Mouse (Mus musculus) lung, embryonic 15.5 days (tissue): ENCODE measurements around the gene Cox17. TPM values are rescaled to one million over a fixed set of nuclear protein-coding genes. Genes with fewer than 3 reads are reported as not detected.
"Not testable (repeated sequence)": the region's sequence is repeated elsewhere in the genome, so short reads cannot be mapped to it uniquely, and the experiment has no call there.

ENCODE experiments used
- ATAC-seq: fragments of 200-750 bp; cut with Nextera tagmentation; 2 replicates; pipeline ENCODE4 v1.8.0; 2017; ENCODE audit warnings: moderate number of reproducible peaks, borderline replicate concordance; ENCODE audit not compliant: low FRiP score, low TSS enrichment; ENCODE audit errors: extremely low read depth
- H3K27ac ChIP-seq: fragments of 300-500 bp; sonication (generic); 2 replicates; pipeline ENCODE4 v1.5.1; 2015; ENCODE audit warnings: moderate library complexity, mild to moderate bottlenecking, inconsistent platforms
- H3K27me3 ChIP-seq: fragments of 300-500 bp; sonication (generic); 2 replicates; pipeline ENCODE4 v1.6.1; 2015; ENCODE audit warnings: inconsistent platforms
- H3K36me3 ChIP-seq: fragments of 300-500 bp; sonication (generic); 2 replicates; pipeline ENCODE4 v1.6.1; 2015; ENCODE audit warnings: inconsistent platforms
- H3K4me1 ChIP-seq: fragments of 300-500 bp; sonication (generic); 2 replicates; pipeline ENCODE4 v1.6.1; 2015; ENCODE audit warnings: inconsistent platforms
- H3K4me2 ChIP-seq: fragments of 300-500 bp; sonication (generic); 2 replicates; pipeline ENCODE4 v1.6.1; 2015; ENCODE audit warnings: inconsistent platforms, mild to moderate bottlenecking, moderate library complexity
- H3K4me3 ChIP-seq: fragments of 300-500 bp; sonication (generic); 2 replicates; pipeline ENCODE4 v1.5.1; 2015; ENCODE audit warnings: mild to moderate bottlenecking, inconsistent platforms
- H3K9ac ChIP-seq: fragments of 300-500 bp; sonication (generic); 2 replicates; pipeline ENCODE4 v1.6.1; 2015; ENCODE audit warnings: inconsistent platforms
- H3K9me3 ChIP-seq: fragments of 300-500 bp; sonication (generic); 2 replicates; pipeline ENCODE4 v1.6.1; 2016; ENCODE audit warnings: inconsistent platforms
- WGBS: fragments of 180-500 bp; shearing (Covaris S2); methylation state at CpG from one replicate; pipeline ENCODE4 v1.1.7; 2015; 5-methylcytosine and 5-hydroxymethylcytosine counted together
- polyA plus RNA-seq: library from polyadenylated mRNA; unstranded; fragments of >200 nt; fragmentation: Nextera tagmentation; extraction: Ambion mirVana; gene quantifications from 2 replicates; pipeline ENCODE4 v1.2.1, GENCODE M21; 2015

Cox17 gene
- polyA plus RNA-seq, 1 experiment from 2014 or later, result 120 TPM

DNA sequence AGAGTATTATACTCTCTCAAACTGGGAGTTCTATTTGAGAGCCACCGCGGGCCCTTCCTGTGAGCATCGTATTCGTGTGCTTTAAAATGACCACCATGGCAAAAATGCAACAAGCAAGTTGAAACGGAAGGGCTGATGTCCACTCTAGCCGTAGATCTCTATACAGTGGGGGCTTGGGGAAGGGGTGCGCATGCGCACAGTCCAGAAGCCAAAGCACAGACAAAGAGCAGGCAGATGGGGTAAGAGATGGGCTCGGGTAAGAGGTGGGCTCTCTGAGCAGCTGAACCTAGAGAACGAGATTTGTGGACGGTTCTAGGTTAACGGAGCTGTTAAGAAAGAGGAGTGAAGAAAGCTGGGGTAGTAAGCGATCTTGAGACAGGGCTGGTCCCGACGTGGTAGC lies 22.5 kb upstream of the Cox17 start:
- ATAC-seq, result no peak
- 88% methylated on average over 15 of the region's 15 CpGs for WGBS
- no peaks in the 10 kb centered on the region for H3K4me1 ChIP-seq
- no peak overlapping the region for H3K4me3 ChIP-seq
- H3K27me3 ChIP-seq, result no peaks in the 10 kb centered on the region
- no peaks in the 10 kb centered on the region for H3K36me3 ChIP-seq
- no peak overlapping the region for H3K4me2 ChIP-seq
- no peaks in the 10 kb centered on the region for H3K9me3 ChIP-seq
- no peak overlapping the region for H3K9ac ChIP-seq
- H3K27ac ChIP-seq, result no peak overlapping the region

DNA sequence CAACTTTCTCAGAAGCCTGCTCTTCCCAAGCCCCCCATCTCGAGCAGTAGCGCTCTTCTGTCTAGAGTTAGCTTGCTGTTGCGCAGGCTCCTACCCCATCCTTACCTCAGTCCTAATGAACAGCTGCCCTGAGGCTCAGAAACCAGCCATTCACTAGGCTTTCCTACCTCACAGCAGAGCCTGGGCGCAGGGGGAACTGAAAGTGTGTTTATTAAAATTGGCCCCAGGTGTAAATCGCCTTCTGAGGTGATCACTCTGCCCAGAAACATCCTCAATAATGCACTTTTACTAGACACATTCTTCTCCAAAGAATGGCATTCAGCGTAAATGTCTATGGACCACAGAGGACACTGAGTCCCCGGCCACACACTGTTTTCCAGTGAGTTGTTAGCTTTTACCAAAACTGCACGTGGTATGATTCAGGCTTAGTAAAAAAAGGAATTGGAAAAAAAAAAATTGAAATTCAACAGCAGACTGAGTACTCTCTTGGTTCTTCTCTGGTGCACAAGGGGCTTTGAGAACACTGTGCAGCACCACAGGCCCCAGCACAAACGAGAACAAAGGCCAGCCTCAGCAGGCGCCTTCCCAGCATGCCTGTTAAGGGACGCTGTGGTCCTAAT lies 19.9 kb upstream of the Cox17 start:
- no peak for ATAC-seq
- Histone ChIP-seq H3K4me2 (no peak overlapping the region), H3K4me3 (no peak overlapping the region), H3K27ac (no peak overlapping the region), H3K36me3 (no peaks in the 10 kb centered on the region), H3K4me1 (no peaks in the 10 kb centered on the region), H3K9me3 (no peaks in the 10 kb centered on the region), H3K9ac (no peak overlapping the region), H3K27me3 (no peaks in the 10 kb centered on the region)
- 84% methylated on average over 11 of the region's 11 CpGs for WGBS

DNA sequence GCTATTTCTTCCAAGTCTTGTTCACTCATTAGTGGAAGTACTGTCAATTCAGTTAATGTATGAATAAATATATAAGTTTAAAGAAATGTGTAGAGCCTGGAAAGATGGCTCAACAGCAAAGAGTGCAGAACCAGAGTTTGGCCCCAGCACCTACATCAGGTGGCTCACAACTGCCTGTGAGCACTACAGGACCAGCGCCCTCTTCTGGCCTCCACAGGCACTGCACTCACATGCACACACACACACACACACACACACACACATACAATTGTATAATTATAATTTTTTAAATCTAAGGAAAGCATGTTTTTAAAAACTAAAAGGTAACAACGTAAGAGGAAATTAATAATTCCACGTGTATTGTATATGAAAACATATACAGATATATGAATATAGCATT lies 17.5 kb upstream of the Cox17 start:
- WGBS, result 71% methylated on average over 3 of the region's 3 CpGs
- no peak overlapping the region for H3K4me3 ChIP-seq
- no peaks in the 10 kb centered on the region for H3K9me3 ChIP-seq
- no peaks in the 10 kb centered on the region for H3K36me3 ChIP-seq
- H3K27me3 ChIP-seq, result no peaks in the 10 kb centered on the region
- H3K9ac ChIP-seq, result no peak overlapping the region
- H3K27ac ChIP-seq, result no peak overlapping the region
- H3K4me2 ChIP-seq, result no peak overlapping the region
- H3K4me1 ChIP-seq, result no peaks in the 10 kb centered on the region
- ATAC-seq, result no peak

DNA sequence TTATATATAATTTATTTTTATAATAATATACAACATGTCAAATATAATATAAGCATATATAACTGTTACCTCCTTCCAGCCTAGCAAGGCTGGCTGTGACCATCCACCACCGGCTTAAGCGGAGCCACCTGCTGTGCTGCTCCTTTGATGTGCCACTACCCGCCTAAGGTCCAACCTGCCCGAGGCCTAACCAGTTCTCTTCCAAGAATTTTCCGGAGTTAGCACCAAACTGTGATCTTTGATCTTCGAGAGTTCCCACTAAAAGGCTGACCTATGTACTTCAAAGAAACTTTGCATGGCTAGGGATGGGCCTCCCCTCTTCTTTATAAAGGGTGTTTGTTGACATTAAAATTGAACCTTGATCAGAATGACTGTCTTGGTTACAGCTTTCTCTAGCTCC lies 12.4 kb upstream of the Cox17 start:
- Histone ChIP-seq H3K27me3 (no peaks in the 10 kb centered on the region), H3K4me3 (no peak overlapping the region), H3K27ac (no peak overlapping the region), H3K36me3 (no peaks in the 10 kb centered on the region), H3K4me1 (no peaks in the 10 kb centered on the region), H3K4me2 (no peak overlapping the region), H3K9me3 (no peaks in the 10 kb centered on the region), H3K9ac (no peak overlapping the region)
- 35% methylated on average over 6 of the region's 6 CpGs for WGBS
- ATAC-seq, result no peak

DNA sequence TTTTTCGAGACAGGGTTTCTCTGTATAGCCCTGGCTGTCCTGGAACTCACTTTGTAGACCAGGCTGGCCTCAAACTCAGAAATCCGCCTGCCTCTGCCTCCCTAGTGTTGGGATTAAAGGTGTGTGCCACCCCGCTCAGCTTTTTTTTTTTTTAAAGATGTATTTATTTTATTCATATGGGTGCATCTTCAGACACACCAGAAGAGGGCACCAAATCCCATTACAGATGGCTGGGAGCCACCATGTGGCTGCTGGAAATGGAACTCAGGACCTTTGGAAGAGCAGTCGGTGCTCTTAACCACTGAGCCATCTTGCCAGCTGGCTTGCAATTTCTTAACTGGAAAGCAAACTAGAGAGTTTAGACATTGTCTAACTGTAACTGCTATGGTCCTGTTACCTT lies 8.7 kb upstream of the Cox17 start:
- H3K27me3 ChIP-seq, H3K9ac ChIP-seq, ATAC-seq: not testable (repeated sequence)

DNA sequence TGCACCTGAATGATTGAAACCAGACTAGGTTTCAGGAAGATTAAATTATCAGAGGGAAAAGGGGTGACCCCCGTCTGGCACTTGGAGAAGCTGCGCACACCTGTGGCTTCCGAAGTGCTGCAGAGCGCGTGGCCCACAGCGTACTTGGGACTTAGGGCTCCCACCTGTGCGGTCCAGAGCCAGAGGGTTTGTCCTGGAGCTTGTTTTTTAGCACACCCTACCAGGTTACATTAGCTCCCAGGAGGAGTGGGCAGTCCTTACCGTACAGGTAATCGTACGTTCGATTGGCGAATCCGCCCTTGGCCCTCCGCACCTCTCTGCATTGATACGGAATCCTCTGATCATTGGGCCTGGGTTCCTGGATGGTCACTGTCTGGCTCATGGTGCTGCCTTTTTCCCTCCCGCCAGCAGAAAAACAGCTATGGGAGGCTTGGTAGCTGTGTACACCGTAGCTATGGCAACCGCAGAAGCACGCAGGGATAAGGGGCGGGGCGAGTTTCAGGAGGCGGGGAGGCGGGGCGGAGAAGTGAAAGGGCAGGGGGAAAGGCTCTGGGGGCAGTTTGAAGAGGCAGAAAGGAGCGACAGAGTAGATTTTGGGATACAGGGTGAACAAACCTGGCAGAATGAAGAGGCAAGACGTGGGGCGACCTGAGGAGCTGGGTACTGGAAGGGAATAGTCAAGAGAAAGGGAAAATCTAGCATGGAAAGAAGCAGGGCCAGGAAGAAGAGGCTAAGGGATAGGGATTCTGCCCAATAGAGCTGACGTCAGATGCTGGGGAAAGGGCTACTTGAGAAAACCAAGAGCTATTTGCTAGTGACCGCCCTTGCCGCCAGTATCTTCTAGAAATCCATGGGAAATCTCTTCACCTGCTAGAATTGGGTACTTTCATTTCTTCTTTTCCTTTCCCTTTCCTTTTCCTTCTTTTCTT lies 5.1 kb upstream of the Cox17 start, which contains the start of gene Maats1:
Maats1 (minus strand) TSS at position 748 of the 929 bp plus-strand sequence.
- H3K4me2 ChIP-seq, result peak within 1 kb of the TSS; percentile 71
- peak; percentile 83; the same call in 1 of the 2 replicates for ATAC-seq
- H3K4me3 ChIP-seq, result peak within 1 kb of the TSS; percentile 36
- H3K27ac ChIP-seq, result no peak within 1 kb of the TSS
- 10% methylated on average over 30 of the region's 30 CpGs for WGBS
- H3K27me3 ChIP-seq, result no peaks in the 10 kb centered on the region
- H3K9me3 ChIP-seq, result no peaks in the 10 kb centered on the region
- H3K36me3 ChIP-seq, result no peaks in the 10 kb centered on the region
- peaks cover 13% of the 10 kb centered on the region for H3K4me1 ChIP-seq
- peak within 1 kb of the TSS; percentile 29; the same call in 1 of the 2 replicates for H3K9ac ChIP-seq

More for the DNA sequence above, 8.7 kb upstream of the Cox17 start:
- WGBS, result 78% methylated on average over 4 of the region's 4 CpGs
- not testable (repeated sequence) for H3K9me3 ChIP-seq, H3K36me3 ChIP-seq, H3K4me2 ChIP-seq, H3K27ac ChIP-seq, H3K4me3 ChIP-seq, H3K4me1 ChIP-seq

DNA sequence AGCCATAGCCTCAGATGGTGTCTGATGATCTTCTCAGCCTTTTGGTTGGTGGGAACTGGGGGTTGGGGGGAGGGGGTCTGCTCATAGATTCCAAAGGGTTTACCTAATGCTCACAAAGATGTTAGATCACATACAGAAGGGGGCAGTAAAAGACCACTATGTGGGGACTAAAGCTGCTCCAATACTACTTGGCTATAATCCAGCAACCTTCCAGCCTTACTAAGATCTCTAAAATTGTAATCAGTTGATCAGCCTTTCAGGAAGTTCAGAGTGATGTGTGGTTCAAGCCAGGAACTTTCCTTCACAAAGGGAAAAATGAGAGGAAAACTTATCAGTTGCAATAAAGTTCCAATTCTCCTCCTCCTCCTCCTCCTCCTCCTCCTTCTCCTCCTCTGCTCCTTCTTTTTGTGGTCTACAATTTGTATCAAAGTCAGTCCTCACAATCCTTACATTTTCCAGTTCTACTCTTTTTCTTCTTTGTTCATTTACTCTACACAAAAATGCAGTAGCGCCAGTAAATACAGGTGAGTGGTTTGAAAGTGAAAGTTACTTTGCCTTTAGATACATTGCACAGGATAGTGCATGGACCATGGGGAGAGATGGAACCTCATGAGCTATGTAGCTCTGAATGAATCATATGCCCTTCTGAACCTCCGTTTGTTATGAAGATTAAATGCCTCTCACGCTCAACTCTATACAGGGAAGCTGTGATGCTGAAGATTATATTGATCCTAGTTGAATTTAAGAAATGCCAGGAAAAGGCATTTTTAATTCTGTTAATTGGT lies 1.7 kb upstream of the Cox17 start:
- WGBS, result 72% methylated on average over 3 of the region's 3 CpGs
- peak; percentile 36; the same call in 1 of the 2 replicates for ATAC-seq
- Histone ChIP-seq H3K36me3 (no peaks in the 10 kb centered on the region), H3K4me3 (no peak overlapping the region), H3K4me1 (peaks cover 22% of the 10 kb centered on the region), H3K27me3 (no peaks in the 10 kb centered on the region), H3K27ac (no peak overlapping the region), H3K9ac (no peak overlapping the region), H3K4me2 (no peak overlapping the region), H3K9me3 (no peaks in the 10 kb centered on the region)

DNA sequence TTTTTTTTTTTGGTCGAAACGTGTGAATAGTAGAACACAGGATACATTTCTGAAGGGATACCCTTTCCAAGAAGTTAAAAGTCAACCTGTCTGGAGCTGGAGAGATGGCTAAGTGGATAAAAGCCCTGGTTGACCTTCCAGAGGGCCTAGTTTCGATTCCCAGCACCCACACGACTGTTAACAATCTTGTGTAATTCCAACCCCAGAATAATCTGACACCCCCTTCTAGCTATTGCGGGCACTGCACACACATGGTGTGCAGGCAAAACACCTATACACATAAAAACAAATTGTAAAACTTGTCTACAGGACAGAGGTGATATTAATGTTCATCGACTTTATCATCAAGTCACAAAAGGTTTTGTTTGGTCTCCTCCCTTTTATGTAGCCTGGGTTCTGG lies 797 bp downstream of the Cox17 start:
- peaks cover 13% of the 10 kb centered on the region for H3K4me1 ChIP-seq
- H3K27ac ChIP-seq, result no peak overlapping the region
- H3K36me3 ChIP-seq, result peaks cover 18% of the 10 kb centered on the region; the same call in 1 of the 2 replicates
- peak overlapping the region; percentile 79 for H3K4me3 ChIP-seq
- no peak overlapping the region; the same call in 1 of the 2 replicates for H3K9ac ChIP-seq
- no peaks in the 10 kb centered on the region for H3K9me3 ChIP-seq
- H3K4me2 ChIP-seq, result peak overlapping the region; percentile 62
- 54% methylated on average over 6 of the region's 6 CpGs for WGBS
- no peaks in the 10 kb centered on the region for H3K27me3 ChIP-seq
- ATAC-seq, result no peak

DNA sequence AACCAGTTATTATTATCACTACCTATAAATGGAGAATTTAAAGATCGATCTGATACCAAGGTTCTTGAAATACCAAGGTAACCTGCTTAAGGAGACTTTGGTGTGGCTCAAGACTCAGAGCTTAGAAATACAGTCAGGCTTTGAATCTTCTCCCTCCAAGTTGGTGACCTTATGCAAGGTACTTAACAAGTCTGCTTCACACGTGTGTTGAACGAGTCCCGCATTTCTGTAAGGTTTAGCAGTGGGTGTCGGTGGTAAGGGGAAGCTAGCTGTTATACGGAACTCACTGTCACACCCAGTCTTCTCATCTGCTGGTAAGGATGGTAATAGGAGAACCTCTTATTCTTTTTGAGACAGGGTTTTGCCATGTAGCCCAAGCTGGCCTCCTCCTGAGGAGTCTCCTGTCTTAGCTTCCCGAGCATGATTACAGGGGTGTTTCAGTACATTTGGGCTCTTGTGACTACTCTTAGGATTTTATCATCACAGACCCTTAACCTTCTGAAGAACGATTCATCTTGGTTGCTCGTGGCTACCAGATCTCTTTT lies 1.5 kb downstream of the Cox17 start:
- H3K9ac ChIP-seq, result no peak overlapping the region
- no peak overlapping the region; the same call in 1 of the 2 replicates for H3K4me2 ChIP-seq
- H3K4me1 ChIP-seq, result peaks cover 13% of the 10 kb centered on the region
- no peak overlapping the region for H3K27ac ChIP-seq
- no peak for ATAC-seq
- peaks cover 18% of the 10 kb centered on the region; the same call in 1 of the 2 replicates for H3K36me3 ChIP-seq
- H3K4me3 ChIP-seq, result no peak overlapping the region
- WGBS, result 77% methylated on average over 9 of the region's 9 CpGs
- no peaks in the 10 kb centered on the region for H3K9me3 ChIP-seq
- H3K27me3 ChIP-seq, result no peaks in the 10 kb centered on the region

DNA sequence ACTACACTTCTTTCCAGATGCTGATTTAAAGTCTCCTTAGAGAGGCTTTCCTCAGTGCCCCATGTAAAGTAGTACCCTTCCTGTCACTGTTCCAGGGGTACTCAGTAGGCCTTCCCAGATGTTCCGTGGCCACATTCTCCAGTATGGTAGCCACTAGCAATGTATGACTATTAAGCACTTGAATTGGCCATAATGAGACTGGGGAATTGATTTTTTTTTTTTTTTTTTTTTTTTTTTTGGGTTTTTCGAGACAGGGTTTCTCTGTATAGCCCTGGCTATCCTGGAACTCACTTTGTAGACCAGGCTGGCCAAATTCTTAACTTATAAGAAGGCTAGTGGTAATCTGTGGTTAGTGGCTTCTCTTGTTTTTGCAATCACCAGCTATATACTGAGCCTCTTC lies 3.1 kb downstream of the Cox17 start:
- H3K27ac ChIP-seq, result no peak overlapping the region
- no peaks in the 10 kb centered on the region for H3K9me3 ChIP-seq
- H3K4me3 ChIP-seq, result no peak overlapping the region
- ATAC-seq, result no peak
- WGBS, result 85% methylated on average over 2 of the region's 2 CpGs
- H3K4me2 ChIP-seq, result no peak overlapping the region
- peaks cover 18% of the 10 kb centered on the region; the same call in 1 of the 2 replicates for H3K36me3 ChIP-seq
- H3K4me1 ChIP-seq, result peaks cover 11% of the 10 kb centered on the region
- H3K9ac ChIP-seq, result no peak overlapping the region
- H3K27me3 ChIP-seq, result no peaks in the 10 kb centered on the region

DNA sequence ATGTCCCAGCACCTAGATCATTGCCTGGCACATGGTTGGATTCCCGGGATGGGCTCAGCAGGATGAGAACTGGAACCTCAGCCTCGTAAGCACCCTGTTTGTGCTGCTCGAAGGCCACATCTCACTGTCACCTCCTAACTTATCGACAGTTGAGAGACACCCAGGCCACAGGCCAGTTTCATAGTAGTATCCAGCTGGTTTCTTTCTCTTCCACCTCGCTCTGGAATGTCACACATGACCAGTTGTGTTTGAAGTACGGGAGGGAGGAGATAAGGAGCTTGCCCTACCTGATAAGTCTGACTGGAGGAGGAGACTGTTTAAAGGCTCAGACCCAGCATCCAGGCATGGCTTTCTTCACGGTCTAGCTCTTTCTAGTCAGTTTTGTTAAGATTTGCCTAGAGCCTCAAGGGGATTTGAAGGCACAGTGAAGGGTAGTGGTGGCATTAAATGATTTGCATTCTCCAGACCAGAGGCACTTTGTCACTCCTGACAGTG lies 3.6 kb downstream of the Cox17 start:
- peaks cover 18% of the 10 kb centered on the region; the same call in 1 of the 2 replicates for H3K36me3 ChIP-seq
- no peak overlapping the region for H3K9ac ChIP-seq
- no peaks in the 10 kb centered on the region for H3K9me3 ChIP-seq
- H3K4me1 ChIP-seq, result peaks cover 9% of the 10 kb centered on the region
- no peaks in the 10 kb centered on the region for H3K27me3 ChIP-seq
- no peak overlapping the region for H3K4me3 ChIP-seq
- H3K27ac ChIP-seq, result no peak overlapping the region
- peak; percentile 57; the same call in 1 of the 2 replicates for ATAC-seq
- WGBS, result 18% methylated on average over 7 of the region's 7 CpGs
- H3K4me2 ChIP-seq, result no peak overlapping the region
